Mouse (Mus musculus) 416B (cell line): ENCODE data around the gene Pacsin1.

Experiments
- DNase-seq: peaks from one replicate; pipeline ENCODE4 v3.0.0; 2011; ENCODE audit warnings: low read depth

Gene Pacsin1

DNA sequence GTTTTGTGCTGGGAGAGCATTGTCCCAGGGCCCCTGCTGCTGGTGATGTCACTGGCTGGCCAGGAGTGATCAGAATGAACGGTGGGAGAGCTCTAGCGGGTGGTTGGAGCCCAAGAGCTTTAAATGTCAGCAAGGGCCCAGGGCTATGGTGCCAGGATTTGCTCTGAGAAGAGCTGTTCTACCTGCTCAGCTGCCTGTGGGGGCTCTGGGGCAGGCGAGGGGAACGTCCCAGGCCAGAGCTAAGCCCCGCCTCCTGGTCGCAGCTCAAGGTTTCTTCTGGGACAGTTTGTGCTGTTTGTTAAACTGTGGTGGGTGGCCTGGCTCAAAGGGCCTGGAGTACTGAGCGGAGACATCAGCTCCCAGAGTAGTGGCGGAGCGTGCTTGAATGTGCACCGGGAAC lies 70.1 kb downstream of the Pacsin1 start:
- DNase-seq: no peak

DNA sequence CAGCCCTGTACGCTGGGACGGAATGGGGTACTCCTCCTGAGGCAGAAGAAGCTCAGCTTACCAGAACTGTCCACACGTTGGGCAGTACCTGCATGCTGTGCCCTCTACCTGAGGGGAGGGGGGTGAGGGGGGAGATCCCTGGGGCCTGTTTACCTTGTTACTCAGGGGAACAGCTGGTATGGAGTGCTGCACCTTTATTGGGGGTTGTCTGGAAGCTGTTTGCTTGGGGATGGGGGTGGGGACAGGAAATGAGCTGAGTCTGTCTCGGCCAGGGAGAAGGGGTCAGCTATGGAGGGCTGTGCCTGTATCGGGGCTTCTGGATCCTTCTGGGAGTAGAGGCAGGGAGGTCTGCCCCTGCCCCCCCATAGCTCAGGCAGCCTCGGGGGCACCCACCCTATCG lies 71.2 kb downstream of the Pacsin1 start:
- no peak for DNase-seq

DNA sequence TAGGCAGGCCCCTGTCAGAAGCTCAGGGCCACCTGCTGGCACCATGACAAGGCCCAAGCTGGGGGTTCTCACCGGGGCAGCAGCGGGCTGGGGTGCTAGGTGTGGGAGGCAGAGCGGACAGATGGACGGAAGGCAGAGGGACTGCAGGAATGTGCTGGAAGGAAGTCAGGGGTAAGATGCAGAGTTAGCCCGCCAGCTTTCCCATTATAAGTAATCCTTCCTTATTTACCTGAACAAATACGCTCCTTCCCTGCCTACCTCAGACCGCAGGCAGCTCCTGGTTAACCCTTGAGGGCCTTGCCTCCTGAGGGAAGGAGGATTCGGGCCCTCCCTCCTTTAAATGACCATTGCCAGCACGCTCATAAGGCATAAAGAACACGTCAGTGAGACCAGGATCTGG lies 73.5 kb downstream of the Pacsin1 start, which contains the start of gene Spdef:
Gene Spdef (minus strand): TSS at position 186 of the 400 bp plus-strand sequence.
- DNase-seq: no peak

DNA sequence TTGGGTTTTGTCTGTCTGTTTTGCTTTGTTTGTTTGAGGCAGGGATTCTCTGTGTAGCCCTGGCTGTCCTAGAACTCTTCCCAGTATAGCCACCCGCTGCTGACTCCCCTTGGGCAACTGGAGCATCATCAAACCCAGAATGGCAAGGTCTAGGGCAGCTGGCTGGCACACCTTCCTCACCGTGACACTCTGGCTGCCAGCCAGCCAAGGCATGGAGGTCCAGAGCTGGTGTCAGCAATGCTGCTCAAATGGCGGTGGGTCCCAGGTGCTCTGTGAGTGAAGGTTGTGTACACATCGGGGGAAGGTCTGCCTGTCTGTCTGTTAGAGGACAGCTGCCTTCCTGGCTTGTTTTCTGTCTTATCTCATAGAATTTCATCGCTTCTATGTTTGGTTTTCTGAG lies 76.8 kb downstream of the Pacsin1 start:
- no peak for DNase-seq

- DNase-seq: no peak
Measured at GRCm38 (mm10) chr17:27732694-27733093, 77.4 kb downstream of the Pacsin1 start.

GRCm38 (mm10) chr17:27734344-27735073 lies 79.2 kb downstream of the Pacsin1 start:
- DNase-seq: no peak

DNA sequence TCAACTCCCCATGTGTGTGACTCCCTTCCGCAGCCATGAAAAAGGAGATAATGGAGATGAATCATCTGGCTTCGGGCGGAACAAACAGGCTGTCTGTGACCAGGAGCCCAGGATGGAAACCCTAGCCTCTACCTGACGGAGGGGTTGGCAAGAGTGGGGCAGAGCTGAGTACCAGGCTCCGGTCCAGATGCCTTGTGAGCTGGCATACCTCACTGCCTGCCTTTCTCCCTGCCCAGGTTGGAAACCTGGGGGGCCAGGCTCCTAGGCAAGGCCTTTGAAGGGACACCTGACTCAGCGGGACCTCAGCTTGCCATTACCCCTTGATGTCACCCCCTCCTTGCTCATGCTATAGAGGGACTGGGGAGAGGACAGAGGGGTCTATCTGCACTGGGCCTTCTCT lies 85.7 kb downstream of the Pacsin1 start:
- DNase-seq: no peak

DNA sequence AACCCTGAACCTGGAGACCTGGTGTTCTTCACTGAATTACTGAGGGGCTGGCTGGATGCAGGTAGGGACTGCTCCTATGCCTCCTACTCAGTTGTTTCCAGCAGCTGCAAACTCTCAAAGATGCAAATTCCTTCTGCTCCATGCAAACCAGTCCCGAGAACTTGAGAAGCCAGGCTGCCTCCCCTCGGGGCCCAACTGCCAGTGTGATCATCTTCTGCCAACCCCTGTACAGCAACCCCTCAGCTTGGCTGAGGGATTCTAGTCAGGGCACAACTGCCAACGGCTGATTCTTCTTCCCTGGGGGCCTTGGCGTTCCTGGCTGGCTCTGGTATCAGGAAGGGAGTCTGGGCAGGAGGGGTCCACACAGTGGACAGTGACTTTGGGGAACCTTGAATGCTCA lies 91.1 kb downstream of the Pacsin1 start:
- no peak for DNase-seq

DNA sequence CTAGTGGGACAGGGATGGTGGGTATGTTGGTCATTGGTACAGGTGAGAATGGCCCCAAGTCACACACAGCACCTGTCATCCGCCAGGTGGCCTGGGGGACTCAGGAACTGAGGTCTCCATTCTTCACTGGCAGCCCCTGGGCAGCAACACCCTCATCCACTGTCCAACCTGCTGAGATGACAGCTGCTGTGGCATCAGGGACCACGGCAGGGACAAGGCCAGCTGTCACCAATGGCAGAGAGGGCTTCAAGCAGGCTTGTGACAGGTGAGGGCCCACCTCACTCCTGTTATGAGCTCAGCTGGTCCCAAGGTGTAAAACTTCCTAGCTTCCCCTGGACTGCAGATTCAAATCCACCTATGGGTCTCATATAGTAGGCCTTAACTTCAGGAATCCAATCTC lies 92.8 kb downstream of the Pacsin1 start:
- DNase-seq: no peak

- no peak for DNase-seq
Measured at GRCm38 (mm10) chr17:27750451-27750942, 95.2 kb downstream of the Pacsin1 start.

GRCm38 (mm10) chr17:27751314-27752202 lies 96.2 kb downstream of the Pacsin1 start:
- no peak for DNase-seq

DNA sequence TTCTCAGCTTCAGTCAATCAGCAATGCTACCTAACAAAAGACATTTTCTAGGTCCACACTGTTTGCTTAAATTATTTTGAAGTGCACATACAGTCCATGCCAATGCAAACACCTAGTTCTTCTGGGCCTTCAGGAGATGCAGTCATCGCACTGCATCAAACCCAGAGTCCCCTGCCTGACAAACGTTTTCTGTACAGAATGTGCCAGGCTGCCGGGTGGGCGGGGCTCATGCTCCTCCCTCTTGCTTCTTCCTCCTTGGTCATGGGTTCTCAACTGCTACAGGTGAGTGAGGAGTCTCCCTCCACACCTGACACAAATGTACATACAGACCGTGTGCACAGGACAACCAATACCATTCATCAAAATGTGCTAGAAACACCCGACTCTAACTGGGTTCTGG lies 104.9 kb downstream of the Pacsin1 start:
- DNase-seq: no peak
